In genomic region chr13:47336865-47337441, GRCm38 (mm10) we compare ENCODE assay signal across 11 mouse cellular contexts.
A peak's percentile ranks its signal among the peaks of the same experiment; 100 is the strongest.
DNase-seq lines count a peak whose midpoint lies in the region; ATAC-seq lines count a peak whose summit lies in the region.
"Had no signal": no experiment of that assay in that cellular context is flagged by ENCODE, and none has a peak within 500 bp of the region (broad histone marks: within the 10 kb centered on the region; RNA-seq: fewer than 3 reads in every experiment).

No protein-coding gene starts in this region.

- H3K27ac ChIP-seq in heart, embryonic 10.5 days: peak overlapping the region; percentile 0; the same call in 1 of the 2 replicates
- H3K27ac ChIP-seq in heart, embryonic 12.5 days (ENCODE audit: poor library complexity, severe bottlenecking): no peak overlapping the region
- peak overlapping the region; percentile 44 for H3K27ac ChIP-seq in forebrain, embryonic 15.5 days (replicated peaks)
- no peak overlapping the region for H3K27ac ChIP-seq in midbrain, embryonic 15.5 days
- H3K27ac ChIP-seq: left cerebral cortex, adult 2 months; lung, embryonic 15.5 days had no signal

- WGBS in heart, embryonic 10.5 days: 90% methylated on average over 15 of the region's 15 CpGs
- 83% methylated on average over 15 of the region's 15 CpGs for WGBS in heart, embryonic 12.5 days
- 44% methylated on average over 15 of the region's 15 CpGs for WGBS in forebrain, embryonic 15.5 days
- 69% methylated on average over 15 of the region's 15 CpGs for WGBS in midbrain, embryonic 15.5 days

- ATAC-seq in heart, embryonic 12.5 days (ENCODE audit: insufficient number of reproducible peaks, low FRiP score): no peak
- peak; percentile 41; the same call in 1 of the 2 replicates for ATAC-seq in forebrain, embryonic 15.5 days (replicated peaks)
- ATAC-seq in midbrain, embryonic 15.5 days (replicated peaks): peak; percentile 62

- H3K4me2 ChIP-seq in heart, embryonic 12.5 days: no peak overlapping the region
- H3K4me2 ChIP-seq in forebrain, embryonic 15.5 days (replicated peaks): no peak overlapping the region
- H3K4me2 ChIP-seq in midbrain, embryonic 15.5 days: no peak overlapping the region
- H3K4me2 ChIP-seq: lung, embryonic 15.5 days had no signal

- H3K27me3 ChIP-seq in heart, embryonic 10.5 days (ENCODE audit: insufficient read depth, poor library complexity, severe bottlenecking): no peaks in the 10 kb centered on the region
- no peaks in the 10 kb centered on the region for H3K27me3 ChIP-seq in heart, embryonic 12.5 days (replicated peaks)
- H3K27me3 ChIP-seq in forebrain, embryonic 15.5 days: no peaks in the 10 kb centered on the region
- H3K27me3 ChIP-seq in midbrain, embryonic 15.5 days (replicated peaks): no peaks in the 10 kb centered on the region
- H3K27me3 ChIP-seq: lung, embryonic 15.5 days had no signal

- H3K36me3 ChIP-seq in heart, embryonic 10.5 days: no peaks in the 10 kb centered on the region
- no peaks in the 10 kb centered on the region for H3K36me3 ChIP-seq in heart, embryonic 12.5 days
- no peaks in the 10 kb centered on the region for H3K36me3 ChIP-seq in forebrain, embryonic 15.5 days
- H3K36me3 ChIP-seq in midbrain, embryonic 15.5 days (replicated peaks): no peaks in the 10 kb centered on the region
- H3K36me3 ChIP-seq: lung, embryonic 15.5 days had no signal

- peaks cover 9% of the 10 kb centered on the region for H3K4me1 ChIP-seq in heart, embryonic 10.5 days
- H3K4me1 ChIP-seq in heart, embryonic 12.5 days (replicated peaks): peaks cover 8% of the 10 kb centered on the region
- H3K4me1 ChIP-seq in forebrain, embryonic 15.5 days: peaks cover 14% of the 10 kb centered on the region
- no peaks in the 10 kb centered on the region for H3K4me1 ChIP-seq in midbrain, embryonic 15.5 days

- no peak for DNase-seq in heart, embryonic 10.5 days (ENCODE audit: low spot score)
- peak; percentile 16 for DNase-seq in R1 (ENCODE audit: low read depth, low spot score)
- no peak for DNase-seq in ovary, postnatal 14 days (ENCODE audit: low spot score)
- no peak for DNase-seq in lung, postnatal 14 days
- no peak for DNase-seq in adrenal gland, adult 8-10 months

- no peaks in the 10 kb centered on the region for H3K9me3 ChIP-seq in heart, embryonic 10.5 days
- no peaks in the 10 kb centered on the region for H3K9me3 ChIP-seq in heart, embryonic 12.5 days (replicated peaks)
- H3K9me3 ChIP-seq in forebrain, embryonic 15.5 days: no peaks in the 10 kb centered on the region
- no peaks in the 10 kb centered on the region for H3K9me3 ChIP-seq in midbrain, embryonic 15.5 days
- H3K9me3 ChIP-seq: lung, embryonic 15.5 days had no signal

- no peak overlapping the region for H3K4me3 ChIP-seq in heart, embryonic 10.5 days
- H3K4me3 ChIP-seq in heart, embryonic 12.5 days: no peak overlapping the region
- no peak overlapping the region for H3K4me3 ChIP-seq in forebrain, embryonic 15.5 days
- no peak overlapping the region for H3K4me3 ChIP-seq in midbrain, embryonic 15.5 days
- H3K4me3 ChIP-seq: erythroblast, embryonic 14.5 days; left cerebral cortex, adult 2 months; lung, embryonic 15.5 days had no signal

- H3K9ac ChIP-seq in heart, embryonic 12.5 days: no peak overlapping the region
- H3K9ac ChIP-seq in forebrain, embryonic 15.5 days (replicated peaks): no peak overlapping the region
- H3K9ac ChIP-seq in midbrain, embryonic 15.5 days: no peak overlapping the region
- H3K9ac ChIP-seq: lung, embryonic 15.5 days had no signal

Comparison
In these comparisons a context has a peak if more than half of its experiments do, and no peak if none do; other contexts are left out.
1. H3K27ac ChIP-seq: peak in heart, embryonic 10.5 days (single experiment) and forebrain, embryonic 15.5 days (single experiment); none in heart, embryonic 12.5 days (single experiment) and midbrain, embryonic 15.5 days (single experiment).